Mouse (Mus musculus) heart, postnatal 0 days (tissue): Measurements from ENCODE around the gene Timeless.

Experiments
- CTCF ChIP-seq: IDR thresholded peaks from 2 replicates; pipeline ENCODE4 v1.5.1; 2016; ENCODE audit warnings: antibody characterized with exemption, control low read depth, low read depth
- EP300 ChIP-seq: IDR thresholded peaks from 2 replicates; pipeline ENCODE4 v1.6.1; 2016; ENCODE audit warnings: antibody characterized with exemption, low read depth

DNA sequence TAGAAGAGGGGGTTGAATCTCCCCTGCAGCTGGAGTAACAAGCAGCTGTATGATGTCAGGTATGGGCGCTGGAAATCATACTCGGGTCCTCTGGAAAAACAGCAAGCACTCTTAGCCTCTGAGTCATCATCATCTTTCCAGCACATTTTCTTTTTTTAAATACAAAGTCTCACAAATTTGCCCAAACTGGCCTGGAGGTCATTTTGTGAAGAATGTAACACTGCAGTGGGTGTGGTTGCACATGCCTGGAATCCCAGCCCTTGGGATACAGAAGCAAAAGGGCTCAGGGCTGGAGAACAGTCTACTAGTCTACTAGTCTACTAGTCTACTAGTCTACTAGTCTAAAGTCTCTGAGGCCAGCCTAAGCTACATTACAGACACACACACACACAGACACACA is 47.6 kb upstream of the Timeless start:
- TF ChIP-seq CTCF (no peak), EP300 (no peak)
